Mouse (Mus musculus) splenic B cell, adult 2 months (primary cell): ENCODE results near the gene Tnip1.
A peak's percentile ranks its signal among the peaks of the same experiment; 100 is the strongest.
"Not testable (repeated sequence)": the region's sequence is repeated elsewhere in the genome, so short reads cannot be mapped to it uniquely, and the experiment has no call there.

Source experiments
- DNase-seq: peaks from one replicate; pipeline ENCODE4 v3.0.0-alpha.2; 2011; ENCODE audit warnings: low read depth, low spot score
- H3K27me3 ChIP-seq: 2 replicates; pipeline ENCODE4 v1.6.1; 2012; ENCODE audit warnings: mild to moderate bottlenecking, low read length, moderate library complexity, mixed read lengths; ENCODE audit not compliant: control insufficient read depth, poor library complexity, insufficient read depth, severe bottlenecking
- H3K36me3 ChIP-seq: 2 replicates; pipeline ENCODE4 v1.6.1; 2012; ENCODE audit warnings: mild to moderate bottlenecking, low read length, moderate library complexity, mixed read lengths; ENCODE audit not compliant: control insufficient read depth, poor library complexity, insufficient read depth, severe bottlenecking

Tnip1 gene

DNA sequence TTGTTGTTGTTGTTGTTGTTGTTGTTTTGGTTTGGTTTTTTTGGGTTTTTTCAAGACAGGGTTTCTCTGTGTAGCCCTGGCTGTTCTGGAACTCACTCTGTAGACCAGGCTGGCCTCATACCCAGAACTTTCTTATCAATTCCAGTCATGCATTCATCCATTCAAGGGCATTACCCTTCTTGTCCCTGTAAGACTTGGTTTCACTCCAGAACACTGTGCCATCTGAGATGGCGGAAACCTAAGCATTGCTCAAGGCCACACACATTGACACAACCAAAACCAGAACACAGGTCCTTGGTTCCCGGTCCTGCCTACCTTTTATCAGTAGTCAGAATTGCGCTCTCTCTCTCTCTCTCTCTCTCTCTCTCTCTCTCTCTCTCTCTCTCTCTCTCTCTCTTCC lies 5.0 kb downstream of the Tnip1 start:
- not testable (repeated sequence) for DNase-seq, H3K36me3 ChIP-seq, H3K27me3 ChIP-seq

GRCm38 (mm10) chr11:54956912-54957311 lies 5.8 kb downstream of the Tnip1 start:
- DNase-seq: peak; percentile 66
- no peaks in the 10 kb centered on the region for H3K36me3 ChIP-seq
- no peaks in the 10 kb centered on the region for H3K27me3 ChIP-seq

GRCm38 (mm10) chr11:54955735-54956480 lies 6.8 kb downstream of the Tnip1 start:
- no peaks in the 10 kb centered on the region for H3K36me3 ChIP-seq
- H3K27me3 ChIP-seq: no peaks in the 10 kb centered on the region
- DNase-seq: peak; percentile 97

DNA sequence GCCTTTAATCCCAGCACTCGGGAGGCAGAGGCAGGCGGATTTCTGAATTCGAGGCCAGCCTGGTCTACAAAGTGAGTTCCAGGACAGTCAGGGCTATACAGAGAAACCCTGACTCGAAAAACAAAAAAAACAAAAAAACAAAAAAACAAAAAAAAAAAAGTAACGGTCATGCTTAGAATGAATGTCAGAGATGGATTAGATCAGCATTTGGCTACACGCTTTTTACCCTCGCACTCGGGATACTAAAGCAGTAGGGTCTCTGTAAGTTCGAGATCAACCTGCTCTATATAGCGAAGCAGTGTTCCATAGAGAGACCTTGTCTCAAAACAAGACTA lies 7.3 kb downstream of the Tnip1 start:
- not testable (repeated sequence) for H3K36me3 ChIP-seq, DNase-seq, H3K27me3 ChIP-seq

DNA sequence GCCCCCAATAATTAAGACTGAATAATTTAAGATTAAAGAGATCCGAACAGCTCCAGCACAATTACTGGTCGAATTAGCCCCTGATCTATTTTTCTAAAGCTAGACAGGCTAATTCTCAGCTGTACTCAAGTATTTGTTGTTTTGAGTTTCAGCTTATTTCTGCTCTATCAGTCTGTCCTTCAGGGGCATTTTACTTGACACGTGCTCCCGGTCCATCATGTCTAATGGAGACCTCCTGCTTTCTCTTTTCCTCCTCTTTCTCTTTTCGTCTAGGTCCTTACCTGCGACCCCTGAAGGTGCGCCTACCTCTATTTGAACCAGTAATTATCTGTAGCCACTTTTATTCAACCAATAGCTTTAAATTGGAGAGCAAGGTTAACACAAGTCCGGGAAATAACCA lies 8.0 kb downstream of the Tnip1 start:
- Histone ChIP-seq H3K36me3 (no peaks in the 10 kb centered on the region), H3K27me3 (no peaks in the 10 kb centered on the region)
- DNase-seq: no peak

- Histone ChIP-seq H3K36me3 (no peaks in the 10 kb centered on the region), H3K27me3 (no peaks in the 10 kb centered on the region)
- DNase-seq: no peak
These were observed 8.7 kb downstream of the Tnip1 start for GRCm38 (mm10) chr11:54953993-54954446.

DNA sequence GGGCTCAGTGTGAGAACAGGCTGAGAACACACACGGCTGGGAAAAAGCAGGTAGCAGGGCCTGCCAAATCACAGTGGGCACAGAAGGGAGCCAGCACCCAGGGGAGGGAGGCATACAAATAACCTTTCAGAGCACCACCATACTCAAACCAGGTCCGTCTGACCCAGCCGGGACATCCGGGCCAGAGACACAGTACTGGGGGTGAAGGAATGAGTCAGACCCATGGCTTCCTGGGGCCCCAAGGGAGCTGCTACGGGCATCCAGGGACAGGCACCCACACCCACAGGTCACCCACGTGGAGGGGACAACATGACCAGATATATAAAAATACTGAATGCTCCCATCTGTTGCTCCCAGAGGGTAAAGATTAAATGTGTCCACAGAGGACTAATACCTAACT lies 10.1 kb downstream of the Tnip1 start:
- DNase-seq: no peak
- Histone ChIP-seq H3K27me3 (no peaks in the 10 kb centered on the region), H3K36me3 (no peaks in the 10 kb centered on the region)

DNA sequence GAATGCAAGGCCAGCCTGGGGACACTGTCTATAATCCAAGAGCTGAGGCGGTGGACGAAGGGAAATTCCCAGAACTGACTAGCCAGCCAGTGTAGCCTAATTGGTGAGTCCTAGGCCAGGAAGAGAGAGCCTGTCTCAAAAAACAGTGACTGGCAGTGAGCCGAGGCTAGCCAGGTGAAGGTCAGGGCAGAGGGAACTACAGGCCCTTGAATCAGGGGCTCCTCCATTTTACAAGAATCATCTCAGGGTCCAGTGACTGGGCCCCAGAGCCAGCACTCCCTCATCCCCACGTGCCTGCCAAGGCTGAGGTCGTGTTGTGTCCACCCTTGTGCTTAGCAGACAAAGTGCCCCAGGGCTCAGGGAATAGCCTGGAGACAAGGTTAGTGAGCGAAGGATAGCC lies 12.0 kb downstream of the Tnip1 start:
- H3K27me3 ChIP-seq: no peaks in the 10 kb centered on the region
- no peak for DNase-seq
- H3K36me3 ChIP-seq: peaks cover 4% of the 10 kb centered on the region; the same call in 1 of the 2 replicates

GRCm38 (mm10) chr11:54949717-54950116 lies 13.0 kb downstream of the Tnip1 start:
- H3K27me3 ChIP-seq: no peaks in the 10 kb centered on the region
- DNase-seq: no peak
- H3K36me3 ChIP-seq: peaks cover 4% of the 10 kb centered on the region; the same call in 1 of the 2 replicates

DNA sequence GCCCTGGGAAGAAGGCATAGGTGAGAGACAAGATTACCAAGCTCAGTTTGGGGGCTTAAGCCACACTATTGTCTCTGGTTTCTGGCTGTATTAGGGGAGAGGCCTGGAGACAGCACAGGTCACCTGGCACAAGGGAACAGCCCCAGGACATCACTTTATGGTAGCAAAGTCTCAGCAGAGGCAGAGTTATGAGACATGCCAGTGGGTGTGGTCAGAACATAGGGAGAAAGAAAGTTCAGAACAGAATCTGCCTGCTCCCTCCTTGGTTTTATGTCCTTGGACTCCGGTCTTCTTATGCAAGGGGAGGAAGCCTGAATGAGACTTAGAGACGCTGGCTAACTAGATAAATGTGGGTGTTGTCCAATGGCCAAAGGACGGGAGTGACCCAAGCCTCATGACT lies 18.0 kb downstream of the Tnip1 start:
- no peak for DNase-seq
- Histone ChIP-seq H3K27me3 (no peaks in the 10 kb centered on the region), H3K36me3 (peaks cover 4% of the 10 kb centered on the region; the same call in 1 of the 2 replicates)

DNA sequence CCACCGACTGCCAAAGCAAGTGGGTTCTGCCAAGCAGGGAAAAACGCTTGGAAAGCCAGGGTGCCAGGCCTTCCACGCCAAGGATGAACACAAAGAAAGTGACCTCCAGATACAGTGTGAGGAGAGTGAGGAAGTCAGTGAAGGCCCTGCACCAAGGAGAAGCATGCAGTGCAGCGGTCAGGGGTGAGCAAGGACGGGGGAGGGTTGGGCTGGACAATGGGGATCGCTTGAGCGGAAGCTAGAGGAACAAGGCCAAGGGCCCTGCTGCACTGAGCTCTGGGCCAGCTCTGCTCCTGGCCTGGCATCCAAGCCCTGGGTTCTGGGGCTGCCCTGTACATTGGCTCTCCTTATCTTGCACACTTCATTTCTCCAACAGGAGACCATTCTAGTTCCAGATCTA lies 22.7 kb downstream of the Tnip1 start:
- Histone ChIP-seq H3K36me3 (peaks cover 5% of the 10 kb centered on the region), H3K27me3 (no peaks in the 10 kb centered on the region)
- no peak for DNase-seq

DNA sequence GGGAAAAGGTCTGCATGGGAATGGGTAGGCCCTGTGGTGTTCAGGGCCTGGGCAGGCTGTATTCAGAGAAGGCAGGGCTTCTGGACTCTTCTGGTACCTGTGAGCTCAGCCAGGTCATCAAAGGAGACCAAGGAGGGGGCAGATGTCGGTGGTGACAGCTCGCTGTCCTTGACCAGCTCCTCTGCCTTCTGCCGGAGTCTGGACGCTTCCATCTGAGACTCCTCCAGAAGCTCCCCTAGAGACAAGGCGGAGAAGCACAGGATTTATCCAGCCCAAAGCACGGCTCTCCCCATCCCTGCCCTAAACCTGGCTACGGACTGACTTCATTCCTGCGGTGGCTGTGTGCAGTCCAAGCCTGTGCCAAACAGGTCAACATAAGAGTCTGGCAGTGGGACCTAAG lies 23.2 kb downstream of the Tnip1 start:
- Histone ChIP-seq H3K36me3 (peaks cover 5% of the 10 kb centered on the region), H3K27me3 (no peaks in the 10 kb centered on the region)
- no peak for DNase-seq

DNA sequence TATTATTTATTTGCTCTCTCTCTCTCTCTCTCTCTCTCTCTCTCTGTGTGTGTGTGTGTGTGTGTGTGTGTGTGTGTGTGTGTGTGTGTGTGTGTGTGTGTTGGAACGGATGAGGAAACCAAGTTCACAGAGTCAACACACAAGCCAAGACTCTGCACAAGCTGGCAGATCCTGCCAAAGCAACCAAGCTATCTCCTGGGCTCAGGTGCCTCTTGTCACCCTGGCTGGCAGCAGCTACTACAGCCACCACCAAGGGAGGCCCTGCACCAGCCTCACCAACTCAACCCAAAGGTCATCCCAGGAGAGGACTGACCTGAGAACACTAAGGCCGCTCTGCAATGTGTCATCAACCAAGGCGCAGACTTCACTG lies 26.0 kb downstream of the Tnip1 start:
- Histone ChIP-seq H3K27me3 (no peaks in the 10 kb centered on the region), H3K36me3 (peaks cover 5% of the 10 kb centered on the region)
- no peak for DNase-seq

DNA sequence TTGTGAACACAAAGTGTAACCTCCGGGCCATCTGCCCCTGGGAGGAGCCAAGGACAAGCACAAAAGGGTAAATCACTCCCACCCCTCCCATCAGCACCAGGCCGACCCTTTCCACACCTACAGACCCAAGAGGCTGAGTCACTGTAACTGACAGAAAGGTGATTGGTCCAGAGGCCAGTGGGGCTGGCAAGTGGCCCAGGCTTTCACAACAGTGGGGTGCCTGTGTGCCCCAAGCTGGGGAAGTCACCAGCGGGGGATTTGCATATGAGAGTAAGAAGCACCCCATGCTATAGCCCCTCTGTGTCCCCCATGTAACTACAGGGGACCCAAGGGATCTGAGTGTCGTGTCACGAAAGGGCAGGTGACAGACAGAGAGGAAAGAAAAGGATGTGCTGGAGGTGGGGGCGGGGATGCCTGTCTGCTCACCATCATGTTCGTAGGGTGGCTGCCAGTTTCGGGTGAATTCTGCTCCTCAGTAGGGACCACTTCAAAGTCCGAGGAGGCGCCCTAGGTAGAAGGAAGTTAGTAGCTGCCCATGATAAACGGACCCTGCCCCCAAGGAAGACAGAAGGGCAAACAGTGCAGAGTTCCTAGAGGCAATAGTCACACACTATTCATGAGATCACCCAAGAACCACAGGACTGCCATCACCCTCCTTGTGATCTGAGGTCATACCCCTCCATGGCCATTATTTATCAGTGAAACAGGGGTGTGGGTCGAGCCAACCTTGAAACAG lies 26.5 kb downstream of the Tnip1 start:
- peak; percentile 72 for DNase-seq
- Histone ChIP-seq H3K36me3 (peaks cover 5% of the 10 kb centered on the region), H3K27me3 (no peaks in the 10 kb centered on the region)

DNA sequence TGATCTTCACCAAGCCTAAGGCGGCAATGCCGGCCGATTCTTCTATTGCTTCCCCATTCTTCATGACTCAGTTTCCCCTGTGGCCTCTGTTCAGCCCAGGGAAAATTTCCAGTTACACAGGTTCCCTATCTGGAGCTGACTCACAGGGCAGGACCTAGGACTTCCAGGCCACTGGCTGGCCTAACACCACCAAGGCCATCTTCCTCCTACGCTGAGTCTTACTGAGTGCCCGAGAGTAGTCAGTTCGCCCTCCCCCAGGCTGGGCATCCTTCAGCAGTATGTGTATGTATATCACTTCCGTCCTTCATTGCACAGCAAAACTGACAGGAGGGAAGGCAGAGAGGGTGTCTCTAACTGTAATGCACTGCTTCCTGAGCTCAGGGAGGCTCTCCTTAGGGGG lies 28.5 kb downstream of the Tnip1 start:
- no peaks in the 10 kb centered on the region for H3K27me3 ChIP-seq
- DNase-seq: no peak
- peaks cover 10% of the 10 kb centered on the region for H3K36me3 ChIP-seq
